Mouse (Mus musculus) heart, postnatal 10 days (tissue): Measurements from ENCODE around the gene Gm20388. TPM values are rescaled to one million over a fixed set of nuclear protein-coding genes. Genes with fewer than 3 reads are reported as not detected.

Source experiments
- DNase-seq, 2 experiments: peaks; one replicate each; pipeline ENCODE4 v3.0.0; 2021
- intact Hi-C: fragments of 180-260 bp; cut with DNase I; formaldehyde crosslinking; loops from one replicate; pipeline ENCODE4 v1.15.1; 2025
- total RNA-seq, 2 experiments: library from RNA; stranded (reverse); gene quantifications; 2 replicates each; pipeline ENCODE4 v1.2.3; 2021

Gm20388 gene
- total RNA-seq, 2 experiments from 2014 or later: 2.0 to 2.2 TPM

GRCm38 (mm10) chr8:124235536-124235935 is 4324.9 kb downstream of the Gm20388 start:
- DNase-seq: no peak
- intact Hi-C loops: no loop called here

GRCm38 (mm10) chr8:124239350-124239749 is 4328.7 kb downstream of the Gm20388 start:
- intact Hi-C loops: loop anchor here (2.0 kb wide), 1 partner anchor 13 kb away; no protein-coding TSS in a partner anchor
- no peak for DNase-seq

GRCm38 (mm10) chr8:124240932-124241331 is 4330.3 kb downstream of the Gm20388 start:
- intact Hi-C loops: no loop called here
- DNase-seq: no peak

GRCm38 (mm10) chr8:124242208-124242607 is 4331.6 kb downstream of the Gm20388 start:
- no peak for DNase-seq
- intact Hi-C loops: no loop called here

GRCm38 (mm10) chr8:124242913-124243312 is 4332.3 kb downstream of the Gm20388 start:
- intact Hi-C loops: no loop called here
- DNase-seq: no peak

- DNase-seq: no peak
- intact Hi-C loops: no loop called here
Measured at GRCm38 (mm10) chr8:124247581-124247980, 4336.9 kb downstream of the Gm20388 start.

GRCm38 (mm10) chr8:124248688-124249087 is 4338.0 kb downstream of the Gm20388 start:
- intact Hi-C loops: no loop called here
- DNase-seq: no peak

GRCm38 (mm10) chr8:124250255-124250654 is 4339.6 kb downstream of the Gm20388 start:
- intact Hi-C loops: no loop called here
- no peak for DNase-seq

- intact Hi-C loops: no loop called here
- no peak for DNase-seq
Measured at GRCm38 (mm10) chr8:124250785-124251184, 4340.1 kb downstream of the Gm20388 start.

GRCm38 (mm10) chr8:124252533-124252950 is 4341.9 kb downstream of the Gm20388 start:
- intact Hi-C loops: loop anchor here (2.0 kb wide), 1 partner anchor 14 kb away; no protein-coding TSS in a partner anchor
- no peak for DNase-seq

GRCm38 (mm10) chr8:124253939-124254338 is 4343.3 kb downstream of the Gm20388 start:
- intact Hi-C loops: loop anchor here (2.0 kb wide), 1 partner anchor 15 kb away; no protein-coding TSS in a partner anchor
- DNase-seq: no peak

GRCm38 (mm10) chr8:124256841-124257240 is 4346.2 kb downstream of the Gm20388 start:
- intact Hi-C loops: no loop called here
- peak; percentile 50 to 57 for DNase-seq

- intact Hi-C loops: no loop called here
- DNase-seq: peak; percentile 88 to 90
Measured at GRCm38 (mm10) chr8:124257363-124257762, 4346.7 kb downstream of the Gm20388 start.

GRCm38 (mm10) chr8:124259146-124259545 is 4348.5 kb downstream of the Gm20388 start:
- DNase-seq: no peak
- intact Hi-C loops: no loop called here

- no peak for DNase-seq
- intact Hi-C loops: no loop called here
Measured at GRCm38 (mm10) chr8:124259925-124260324, 4349.3 kb downstream of the Gm20388 start.

GRCm38 (mm10) chr8:124260371-124260770 is 4349.7 kb downstream of the Gm20388 start:
- DNase-seq: no peak
- intact Hi-C loops: no loop called here

GRCm38 (mm10) chr8:124263058-124263457 is 4352.4 kb downstream of the Gm20388 start:
- no peak for DNase-seq
- intact Hi-C loops: no loop called here

- peak in 1 of 2 experiments; percentile 51 for DNase-seq
- intact Hi-C loops: no loop called here
Measured at GRCm38 (mm10) chr8:124264032-124264431, 4353.4 kb downstream of the Gm20388 start.

- DNase-seq: no peak
- intact Hi-C loops: no loop called here
Measured at GRCm38 (mm10) chr8:124264671-124265070, 4354.0 kb downstream of the Gm20388 start.

- DNase-seq: no peak
- intact Hi-C loops: no loop called here
Measured at GRCm38 (mm10) chr8:124265130-124265529, 4354.5 kb downstream of the Gm20388 start.

GRCm38 (mm10) chr8:124265798-124266197 is 4355.2 kb downstream of the Gm20388 start:
- intact Hi-C loops: no loop called here
- peak; percentile 57 to 70 for DNase-seq

- intact Hi-C loops: no loop called here
- no peak for DNase-seq
Measured at GRCm38 (mm10) chr8:124267206-124267605, 4356.6 kb downstream of the Gm20388 start.

- DNase-seq: no peak
- intact Hi-C loops: no loop called here
Measured at GRCm38 (mm10) chr8:124270504-124270903, 4359.9 kb downstream of the Gm20388 start.
